Mouse (Mus musculus) liver, embryonic 16.5 days (tissue): ENCODE data around the gene Vmn2r83. TPM values are rescaled to one million over a fixed set of nuclear protein-coding genes. Genes with fewer than 3 reads are reported as not detected.

ENCODE experiments used
- ATAC-seq: fragments of 200-750 bp; cut with Nextera tagmentation; 2 replicates; pipeline ENCODE4 v1.8.0; 2017; ENCODE audit warnings: low read depth, mild to moderate bottlenecking, moderate number of reproducible peaks, moderate library complexity
- H3K27ac ChIP-seq: fragments of 300-500 bp; sonication (generic); 2 replicates; pipeline ENCODE4 v1.5.1; 2014; ENCODE audit warnings: mild to moderate bottlenecking, low read length
- H3K27me3 ChIP-seq: fragments of 300-500 bp; sonication (generic); 2 replicates; pipeline ENCODE4 v1.6.1; 2014; ENCODE audit warnings: low read depth, low read length, mixed read lengths; ENCODE audit not compliant: control insufficient read depth, insufficient read depth
- H3K36me3 ChIP-seq: fragments of 300-500 bp; sonication (generic); 2 replicates; pipeline ENCODE4 v1.6.1; 2014; ENCODE audit warnings: mild to moderate bottlenecking; ENCODE audit not compliant: control insufficient read depth, insufficient read depth
- H3K4me1 ChIP-seq: fragments of 300-500 bp; sonication (generic); 2 replicates; pipeline ENCODE4 v1.6.1; 2014; ENCODE audit warnings: low read depth, low read length, mixed read lengths; ENCODE audit not compliant: control insufficient read depth
- H3K4me2 ChIP-seq: fragments of 300-500 bp; sonication (generic); 2 replicates; pipeline ENCODE4 v1.6.1; 2014; ENCODE audit warnings: low read depth, low read length, mixed read lengths
- H3K4me3 ChIP-seq: fragments of 300-500 bp; sonication (generic); 2 replicates; pipeline ENCODE4 v1.5.1; 2014; ENCODE audit warnings: low read depth, mild to moderate bottlenecking, low read length
- H3K9ac ChIP-seq: fragments of 300-500 bp; sonication (generic); 2 replicates; pipeline ENCODE4 v1.6.1; 2014; ENCODE audit warnings: low read depth, low read length
- H3K9me3 ChIP-seq: fragments of 300-500 bp; sonication (generic); replicated peaks from 2 replicates; pipeline ENCODE4 v1.6.1; 2016; ENCODE audit warnings: low read length; ENCODE audit not compliant: control insufficient read depth
- WGBS: fragments of 180-500 bp; shearing (Covaris S2); extraction: QIAGEN DNeasy Blood & Tissue Kit; methylation state at CpG from one replicate; pipeline ENCODE4 v1.1.7; 2014; ENCODE audit not compliant: insufficient replicate concordance; 5-methylcytosine and 5-hydroxymethylcytosine counted together
- polyA plus RNA-seq: library from polyadenylated mRNA; unstranded; fragments of >200 nt; fragmentation: Nextera tagmentation; extraction: Ambion mirVana; gene quantifications from 2 replicates; pipeline ENCODE4 v1.2.1, GENCODE M21; 2015

Vmn2r83 gene
- polyA plus RNA-seq, 1 experiment from 2014 or later: not detected

DNA sequence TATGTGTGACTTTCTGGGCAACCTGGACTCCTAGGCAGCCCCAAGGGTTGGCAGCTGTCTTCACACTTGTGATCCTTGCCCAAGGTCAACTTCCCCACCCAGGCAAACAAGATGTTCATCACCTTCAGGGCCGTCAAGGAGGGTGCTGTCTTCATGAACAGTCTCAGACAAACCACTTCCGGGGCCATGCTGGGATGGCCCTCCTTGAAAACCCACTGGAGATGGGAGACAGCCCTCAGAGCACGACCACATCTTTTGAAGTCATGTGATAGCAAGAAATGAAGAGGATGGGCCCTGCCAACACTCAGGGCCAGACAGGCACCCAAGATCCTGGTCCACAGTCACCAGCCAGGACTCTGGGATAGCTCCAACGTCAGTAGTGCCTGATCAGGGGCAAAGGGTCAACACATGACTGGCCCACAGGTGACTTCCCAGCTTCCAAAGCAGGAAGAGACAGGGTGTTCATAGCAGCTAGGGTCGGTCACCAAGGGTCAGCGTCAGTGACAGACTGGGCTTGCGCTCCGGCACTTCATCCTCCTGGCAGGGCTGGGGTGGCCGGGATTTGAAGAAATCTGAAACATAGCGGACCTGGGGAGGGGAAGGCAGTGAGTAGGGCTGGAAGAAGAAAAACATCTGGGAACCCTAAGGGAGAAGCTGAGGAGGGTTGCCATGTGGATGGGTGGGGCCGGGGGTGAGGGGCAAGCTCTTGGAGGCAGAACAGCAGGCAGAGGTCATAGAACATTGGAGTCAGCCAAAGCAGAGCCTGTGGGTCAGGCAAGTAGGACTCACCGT is 58.3 kb downstream of the Vmn2r83 start:
- H3K9me3 ChIP-seq: no peaks in the 10 kb centered on the region
- no peak for ATAC-seq
- no peak overlapping the region for H3K27ac ChIP-seq
- no peaks in the 10 kb centered on the region for H3K27me3 ChIP-seq
- no peaks in the 10 kb centered on the region for H3K36me3 ChIP-seq
- H3K4me3 ChIP-seq: no peak overlapping the region
- 71% methylated on average over 12 of the region's 12 CpGs for WGBS
- no peaks in the 10 kb centered on the region; the same call in 1 of the 2 replicates for H3K4me1 ChIP-seq
- H3K4me2 ChIP-seq: no peak overlapping the region
- H3K9ac ChIP-seq: no peak overlapping the region

DNA sequence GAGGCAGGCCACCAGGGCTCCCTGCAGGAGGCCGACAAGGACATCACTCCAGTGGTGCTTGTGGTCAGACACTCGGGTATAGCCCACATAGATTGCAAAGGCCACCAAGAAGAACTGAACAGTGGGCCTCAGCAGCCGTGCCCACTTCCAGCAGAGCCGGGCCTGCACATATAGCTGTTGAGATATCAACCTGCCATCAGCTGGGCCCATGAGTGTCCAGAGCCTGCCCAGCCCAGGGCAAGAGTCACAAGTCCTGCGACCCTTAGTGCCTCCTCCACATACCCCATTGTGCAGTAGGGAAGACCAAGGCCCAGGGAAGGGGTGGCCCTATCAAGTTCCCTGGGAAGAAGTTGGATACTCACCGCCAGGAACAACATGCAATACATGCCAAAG is 58.9 kb downstream of the Vmn2r83 start:
- H3K27ac ChIP-seq: no peak overlapping the region
- H3K36me3 ChIP-seq: no peaks in the 10 kb centered on the region
- H3K9me3 ChIP-seq: no peaks in the 10 kb centered on the region
- WGBS: 61% methylated on average over 6 of the region's 6 CpGs
- no peak overlapping the region for H3K4me2 ChIP-seq
- ATAC-seq: no peak
- H3K9ac ChIP-seq: no peak overlapping the region
- H3K4me3 ChIP-seq: no peak overlapping the region
- no peaks in the 10 kb centered on the region; the same call in 1 of the 2 replicates for H3K4me1 ChIP-seq
- H3K27me3 ChIP-seq: no peaks in the 10 kb centered on the region

DNA sequence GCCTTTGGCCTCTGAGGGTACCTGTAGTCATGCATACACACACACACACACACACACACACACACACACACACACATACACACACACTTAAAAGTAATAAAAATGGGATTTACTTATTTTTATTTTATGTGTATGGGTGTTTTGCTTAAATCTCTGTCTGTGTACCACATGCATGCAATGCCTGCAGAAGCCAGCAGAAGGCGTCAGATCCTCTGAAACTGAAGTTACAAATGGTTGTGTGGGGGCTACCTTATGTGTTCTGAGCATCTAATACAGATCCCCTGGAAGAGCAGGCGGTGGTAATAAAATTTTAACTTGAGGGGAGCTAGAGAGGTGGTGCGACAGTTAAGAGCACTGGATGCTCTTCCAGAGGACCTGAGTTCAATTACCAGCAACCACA is 59.5 kb downstream of the Vmn2r83 start:
- Histone ChIP-seq H3K9me3 (no peaks in the 10 kb centered on the region), H3K4me2 (no peak overlapping the region), H3K27ac (no peak overlapping the region), H3K4me3 (no peak overlapping the region), H3K27me3 (no peaks in the 10 kb centered on the region), H3K9ac (no peak overlapping the region), H3K4me1 (no peaks in the 10 kb centered on the region; the same call in 1 of the 2 replicates), H3K36me3 (no peaks in the 10 kb centered on the region)
- no peak for ATAC-seq
- 65% methylated on average over 3 of the region's 3 CpGs for WGBS

DNA sequence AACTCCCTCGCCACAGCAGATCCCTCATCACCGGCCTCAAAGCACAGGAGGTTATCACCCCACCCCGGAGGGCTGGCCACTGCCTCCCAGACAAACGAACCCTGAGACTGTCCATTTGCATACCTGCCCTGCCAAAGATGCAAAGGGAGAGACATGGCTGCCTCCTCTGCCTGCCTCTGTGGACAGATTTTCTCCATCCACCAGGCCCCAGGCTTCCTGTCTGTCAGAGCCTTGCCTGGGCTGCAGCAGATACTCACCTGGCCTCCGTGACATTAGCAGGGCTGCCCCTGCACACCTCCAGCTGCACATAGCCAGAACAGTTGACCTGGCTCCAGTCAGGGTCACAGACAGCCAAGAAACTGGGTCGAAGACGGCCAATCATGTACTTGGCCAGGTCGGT is 61.7 kb downstream of the Vmn2r83 start:
- Histone ChIP-seq H3K36me3 (no peaks in the 10 kb centered on the region), H3K27ac (no peak overlapping the region), H3K27me3 (0 out of 2 replicates have a peak, but pooled peaks cover 2% of the 10 kb centered on the region), H3K4me1 (peaks cover 9% of the 10 kb centered on the region), H3K9me3 (no peaks in the 10 kb centered on the region), H3K4me2 (no peak overlapping the region), H3K4me3 (no peak overlapping the region), H3K9ac (no peak overlapping the region)
- 59% methylated on average over 8 of the region's 8 CpGs for WGBS
- ATAC-seq: no peak

DNA sequence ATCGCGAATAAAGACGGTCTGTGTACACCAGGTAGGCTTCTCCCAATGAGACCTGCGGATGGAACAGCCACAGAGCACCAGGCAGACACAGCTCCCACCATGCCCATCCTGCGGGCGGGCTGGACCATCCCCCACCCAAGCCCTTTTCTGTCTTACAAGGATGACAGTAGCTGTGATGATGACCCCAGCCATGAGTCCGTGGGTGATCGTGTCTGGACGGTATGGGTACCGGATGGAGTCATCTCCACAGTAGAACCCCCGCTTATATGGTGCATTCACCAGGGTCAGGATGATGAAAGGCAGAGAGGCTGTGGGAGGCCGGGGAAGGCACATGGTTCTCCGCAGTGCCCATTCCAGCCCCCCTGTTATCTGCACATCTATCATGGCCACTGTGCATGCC is 62.2 kb downstream of the Vmn2r83 start:
- no peak overlapping the region for H3K4me2 ChIP-seq

DNA sequence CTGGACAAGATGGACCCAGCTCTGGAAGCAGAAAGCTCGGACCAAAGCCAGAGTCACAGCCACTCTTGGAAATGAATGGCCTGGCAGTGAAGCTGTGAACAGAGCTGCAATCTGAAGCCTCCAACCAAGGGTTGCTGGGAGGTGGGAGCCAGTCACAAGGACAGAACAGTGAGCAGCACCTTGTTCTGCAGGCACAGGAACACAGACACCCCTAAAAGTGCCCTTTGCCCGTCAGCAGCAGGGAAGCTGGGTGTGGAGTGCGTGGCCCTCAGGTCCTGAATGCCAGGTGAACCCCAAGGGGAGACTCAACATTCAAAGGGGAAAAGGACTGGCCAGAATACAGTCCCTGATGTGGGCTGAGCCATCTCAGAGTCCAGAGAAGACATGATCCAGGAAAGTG is 63.1 kb downstream of the Vmn2r83 start:
- H3K4me1 ChIP-seq: peaks cover 9% of the 10 kb centered on the region
- H3K4me3 ChIP-seq: no peak overlapping the region
- no peak overlapping the region for H3K27ac ChIP-seq
- H3K9ac ChIP-seq: no peak overlapping the region
- 62% methylated on average over 3 of the region's 3 CpGs for WGBS
- H3K36me3 ChIP-seq: no peaks in the 10 kb centered on the region
- H3K9me3 ChIP-seq: no peaks in the 10 kb centered on the region
- ATAC-seq: no peak
- no peak overlapping the region for H3K4me2 ChIP-seq
- H3K27me3 ChIP-seq: 0 out of 2 replicates have a peak, but pooled peaks cover 2% of the 10 kb centered on the region

More for the DNA sequence above, 62.2 kb downstream of the Vmn2r83 start:
- no peaks in the 10 kb centered on the region for H3K36me3 ChIP-seq
- peaks cover 9% of the 10 kb centered on the region for H3K4me1 ChIP-seq
- 0 out of 2 replicates have a peak, but pooled peaks cover 2% of the 10 kb centered on the region for H3K27me3 ChIP-seq
- WGBS: 79% methylated on average over 13 of the region's 13 CpGs
- H3K4me3 ChIP-seq: no peak overlapping the region
- no peak overlapping the region for H3K9ac ChIP-seq
- no peak for ATAC-seq
- H3K9me3 ChIP-seq: no peaks in the 10 kb centered on the region
- H3K27ac ChIP-seq: no peak overlapping the region

DNA sequence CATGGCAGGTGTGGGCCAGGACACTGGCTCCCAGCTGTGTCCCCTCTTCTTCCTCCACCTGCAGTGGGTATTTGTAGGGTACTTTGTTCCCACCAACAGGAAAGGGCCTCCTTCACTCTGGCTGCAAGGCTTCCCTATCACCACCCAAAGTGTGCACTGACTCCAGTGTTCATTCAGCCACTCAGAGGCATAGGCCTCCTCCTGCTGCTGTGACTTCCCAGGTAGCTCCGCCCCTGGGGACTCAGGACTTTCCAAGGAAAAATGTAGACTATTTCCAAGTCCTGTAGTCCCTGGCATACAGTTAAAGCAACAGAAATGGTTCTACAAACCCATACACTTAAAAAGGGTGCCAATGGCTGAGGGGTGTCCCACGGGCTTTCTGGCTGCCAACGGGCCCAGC is 64.1 kb downstream of the Vmn2r83 start:
- no peak for ATAC-seq
- no peak overlapping the region for H3K27ac ChIP-seq
- H3K9me3 ChIP-seq: no peaks in the 10 kb centered on the region

DNA sequence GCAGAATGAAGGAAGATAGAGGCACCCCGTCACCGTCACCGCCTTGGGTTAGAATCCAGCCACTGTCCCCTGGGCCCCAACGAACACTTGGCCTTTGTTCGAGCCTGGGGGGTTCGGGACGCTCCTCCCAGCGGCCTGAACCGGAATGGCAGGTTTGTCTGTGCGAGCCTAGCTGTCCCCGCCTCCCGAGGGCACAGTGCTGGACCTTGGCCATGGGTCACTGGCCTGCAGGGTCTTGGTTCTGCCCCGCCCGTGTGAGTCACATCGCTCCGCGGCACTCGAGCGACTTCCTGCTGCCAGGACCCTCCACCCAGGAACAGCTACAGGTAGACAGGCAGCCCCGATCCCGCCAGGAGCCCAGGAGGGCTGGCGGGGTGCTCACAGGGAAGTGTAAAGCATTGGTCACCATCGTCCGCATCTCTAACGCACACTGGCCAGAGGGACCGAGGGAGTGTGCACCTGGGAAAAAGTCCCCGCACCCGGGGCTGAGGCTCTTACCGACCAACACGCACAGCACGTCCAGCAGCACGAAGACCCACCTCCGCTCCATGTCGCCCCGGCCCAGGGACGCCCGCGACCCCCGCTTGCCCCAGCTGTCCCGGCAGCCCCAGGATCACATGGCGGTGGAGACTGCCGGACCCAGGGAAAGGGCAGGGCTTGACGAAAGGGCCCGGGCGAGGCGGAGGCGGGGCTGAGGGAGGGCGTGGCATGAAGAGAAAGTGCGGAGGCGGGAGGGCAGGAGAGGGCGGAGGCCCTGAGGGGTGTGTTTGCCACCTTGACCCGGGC is 64.8 kb downstream of the Vmn2r83 start, which contains the start of gene Plpp2:
Gene Plpp2, minus strand, starts transcription at position 671 of the 786 bp plus-strand sequence.
- Histone ChIP-seq H3K27me3 (0 out of 2 replicates have a peak, but pooled peaks cover 2% of the 10 kb centered on the region), H3K27ac (peak within 1 kb of the TSS; percentile 73; the same call in 1 of the 2 replicates), H3K4me1 (peaks cover 9% of the 10 kb centered on the region), H3K36me3 (no peaks in the 10 kb centered on the region), H3K9ac (peak within 1 kb of the TSS; percentile 60), H3K9me3 (no peaks in the 10 kb centered on the region), H3K4me3 (peak within 1 kb of the TSS; percentile 61), H3K4me2 (peak within 1 kb of the TSS; percentile 69)
- ATAC-seq: peak; percentile 88
- under 1% methylated on average over 52 of the region's 52 CpGs for WGBS

More for the DNA sequence above, 64.1 kb downstream of the Vmn2r83 start:
- peak overlapping the region; percentile 69 for H3K4me2 ChIP-seq
- peak overlapping the region; percentile 61 for H3K4me3 ChIP-seq
- no peaks in the 10 kb centered on the region for H3K36me3 ChIP-seq
- H3K9ac ChIP-seq: 0 out of 2 replicates have a peak overlapping the region, but pooled peaks have one; percentile 1
- H3K27me3 ChIP-seq: 0 out of 2 replicates have a peak, but pooled peaks cover 2% of the 10 kb centered on the region
- whole genome bisulfite sequencing: 39% methylated on average over 3 of the region's 3 CpGs
- H3K4me1 ChIP-seq: peaks cover 9% of the 10 kb centered on the region
